Mouse (Mus musculus) CH12.LX (cell line): Measurements from ENCODE around the gene Tmem171. TPM values are rescaled to one million over a fixed set of nuclear protein-coding genes. Genes with fewer than 3 reads are reported as not detected.

Experiments used
- DNase-seq: peaks from one replicate; pipeline ENCODE4 v3.0.0-alpha.2; 2013; ENCODE audit errors: extremely low read depth
- H3K27ac ChIP-seq: 2 replicates; pipeline ENCODE4 v1.5.1; 2012; ENCODE audit warnings: low read depth, mild to moderate bottlenecking, control low read depth, moderate library complexity; ENCODE audit not compliant: insufficient read depth
- H3K27me3 ChIP-seq: replicated peaks from 2 replicates; pipeline ENCODE3; 2012; ENCODE audit warnings: inconsistent platforms
- H3K36me3 ChIP-seq, 2 experiments: replicated peaks in 1 of 2; 2 replicates each; pipeline versions ENCODE3 to v1.6.1; 2012; ENCODE audit warnings: inconsistent platforms in 1 of 2, low read length in 1 of 2, mild to moderate bottlenecking in 1 of 2, mixed read lengths in 1 of 2, moderate library complexity in 1 of 2; ENCODE audit not compliant: control insufficient read depth in 1 of 2, insufficient read depth in 1 of 2
- H3K4me1 ChIP-seq, 2 experiments: 2 replicates each; pipeline ENCODE4 v1.6.1; 2012; ENCODE audit warnings: inconsistent platforms in 1 of 2, moderate library complexity in 1 of 2; ENCODE audit not compliant: insufficient read depth in 2 of 2, control insufficient read depth in 1 of 2
- H3K4me2 ChIP-seq: 2 replicates; pipeline ENCODE4 v1.6.1; 2012; ENCODE audit warnings: low read depth, mild to moderate bottlenecking, control low read depth; ENCODE audit not compliant: poor library complexity, insufficient read depth, severe bottlenecking
- H3K4me3 ChIP-seq, 3 experiments: fragments of 150-350 bp in 1 of 3; sonication (generic) in 1 of 3; replicated peaks in 1 of 3; 2 replicates each; pipeline versions ENCODE3 to v1.5.1; 2011 to 2012; ENCODE audit warnings: low read depth in 2 of 3, low read length in 2 of 3, mild to moderate bottlenecking in 2 of 3, moderate library complexity in 2 of 3, control low read depth in 1 of 3, improper control_type of control experiment in 1 of 3, inconsistent platforms in 1 of 3, mixed read lengths in 1 of 3; ENCODE audit not compliant: poor library complexity in 1 of 3
- H3K79me2 ChIP-seq: replicated peaks from 2 replicates; pipeline ENCODE4 v1.6.1; 2012; ENCODE audit warnings: mild to moderate bottlenecking, moderate library complexity; ENCODE audit not compliant: control insufficient read depth, poor library complexity, insufficient read depth, severe bottlenecking; ENCODE audit errors: extremely low read depth
- H3K9ac ChIP-seq: 2 replicates; pipeline ENCODE4 v1.6.1; 2012; ENCODE audit warnings: low read depth, mild to moderate bottlenecking, control low read depth, moderate library complexity; ENCODE audit not compliant: insufficient read depth
- H3K9me3 ChIP-seq: replicated peaks from 2 replicates; pipeline ENCODE3; 2012; ENCODE audit warnings: low read length, inconsistent platforms, mixed read lengths
- BHLHE40 ChIP-seq: IDR thresholded peaks from 2 replicates; pipeline ENCODE4 v1.6.1; 2011; ENCODE audit warnings: mild to moderate bottlenecking, low read depth, low read length, improper control_type of control experiment
- CHD2 ChIP-seq: IDR thresholded peaks from 2 replicates; pipeline ENCODE4 v1.6.1; 2011; ENCODE audit warnings: low read length, improper control_type of control experiment
- CTCF ChIP-seq, 2 experiments: IDR thresholded peaks in 1 of 2; conservative IDR thresholded peaks in 1 of 2; 2 replicates each; pipeline ENCODE4 v1.5.1; 2011 to 2012; ENCODE audit warnings: low read depth in 2 of 2, low read length in 2 of 2, improper control_type of control experiment in 1 of 2, inconsistent platforms in 1 of 2, mild to moderate bottlenecking in 1 of 2, moderate library complexity in 1 of 2
- E2F4 ChIP-seq: IDR thresholded peaks from 2 replicates; pipeline ENCODE4 v1.6.1; 2011; ENCODE audit warnings: low read depth, low read length, improper control_type of control experiment; ENCODE audit not compliant: insufficient replicate concordance
- HCFC1 ChIP-seq: IDR thresholded peaks from 2 replicates; pipeline ENCODE4 v1.6.1; 2012; ENCODE audit warnings: low read depth, mild to moderate bottlenecking, inconsistent platforms, low read length, improper control_type of control experiment
- JUND ChIP-seq: conservative IDR thresholded peaks from 2 replicates; pipeline ENCODE4 v1.6.1; 2011; ENCODE audit warnings: low read depth, low read length, improper control_type of control experiment
- MAFK ChIP-seq: IDR thresholded peaks from 2 replicates; pipeline ENCODE4 v1.6.1; 2011; ENCODE audit warnings: low read length, improper control_type of control experiment; ENCODE audit not compliant: insufficient replicate concordance
- MAX ChIP-seq: IDR thresholded peaks from 2 replicates; pipeline ENCODE4 v1.6.1; 2011; ENCODE audit warnings: low read length, improper control_type of control experiment
- MAZ ChIP-seq: IDR thresholded peaks from 2 replicates; pipeline ENCODE4 v1.6.1; 2012; ENCODE audit warnings: low read depth, mild to moderate bottlenecking, inconsistent platforms, low read length, improper control_type of control experiment, moderate library complexity
- MXI1 ChIP-seq: IDR thresholded peaks from 2 replicates; pipeline ENCODE4 v1.6.1; 2011; ENCODE audit warnings: mild to moderate bottlenecking, low read depth, low read length, improper control_type of control experiment
- MYC ChIP-seq: IDR thresholded peaks from 2 replicates; pipeline ENCODE4 v1.6.1; 2011; ENCODE audit warnings: low read depth, mild to moderate bottlenecking, improper control_type of control experiment, low read length
- NELFE ChIP-seq: IDR thresholded peaks from 2 replicates; pipeline ENCODE4 v1.6.1; 2011; ENCODE audit warnings: low read depth, low read length, improper control_type of control experiment
- PAX5 ChIP-seq: IDR thresholded peaks from 2 replicates; pipeline ENCODE4 v1.6.1; 2012; ENCODE audit warnings: low read length, inconsistent platforms, mixed read lengths
- POLR2A ChIP-seq: IDR thresholded peaks from 2 replicates; pipeline ENCODE4 v1.6.1; 2011; ENCODE audit warnings: low read depth, mild to moderate bottlenecking, improper control_type of control experiment, low read length
- POLR2AphosphoS2 ChIP-seq: IDR thresholded peaks from 2 replicates; pipeline ENCODE4 v1.6.1; 2011; ENCODE audit warnings: low read depth, low read length, improper control_type of control experiment
- RCOR1 ChIP-seq: conservative IDR thresholded peaks from 2 replicates; pipeline ENCODE4 v1.6.1; 2012; ENCODE audit warnings: low read depth, mild to moderate bottlenecking, inconsistent platforms, low read length, improper control_type of control experiment
- SIN3A ChIP-seq: IDR thresholded peaks from 2 replicates; pipeline ENCODE4 v1.6.1; 2012; ENCODE audit warnings: low read length, improper control_type of control experiment, inconsistent platforms
- TBP ChIP-seq: conservative IDR thresholded peaks from 2 replicates; pipeline ENCODE4 v1.6.1; 2011; ENCODE audit warnings: low read depth, low read length, improper control_type of control experiment
- TCF12 ChIP-seq: IDR thresholded peaks from 2 replicates; pipeline ENCODE4 v1.6.1; 2014; ENCODE audit warnings: low read depth, mild to moderate bottlenecking, inconsistent platforms, low read length, improper control_type of control experiment
- UBTF ChIP-seq: IDR thresholded peaks from 2 replicates; pipeline ENCODE4 v1.6.1; 2012; ENCODE audit warnings: low read depth, mild to moderate bottlenecking, inconsistent platforms, low read length, improper control_type of control experiment, moderate library complexity
- USF1 ChIP-seq: IDR thresholded peaks from 2 replicates; pipeline ENCODE4 v1.6.1; 2014; ENCODE audit warnings: low read depth, mild to moderate bottlenecking, inconsistent platforms, low read length, improper control_type of control experiment
- USF2 ChIP-seq: conservative IDR thresholded peaks from 2 replicates; pipeline ENCODE4 v1.6.1; 2011; ENCODE audit warnings: low read depth, low read length, improper control_type of control experiment
- ZC3H11A ChIP-seq: IDR thresholded peaks from 2 replicates; pipeline ENCODE4 v1.6.1; 2012; ENCODE audit warnings: low read depth, mild to moderate bottlenecking, inconsistent platforms, low read length, improper control_type of control experiment
- ZMIZ1 ChIP-seq: IDR thresholded peaks from 2 replicates; pipeline ENCODE4 v1.6.1; 2012; ENCODE audit warnings: low read depth, mild to moderate bottlenecking, inconsistent platforms, low read length, improper control_type of control experiment
- dilution Hi-C: fragments of 300-500 bp; cut with MboI; formaldehyde crosslinking; loops from 2 replicates; pipeline ENCODE4 v1.14.3; 2020; ENCODE audit warnings: low sequenced_read_pairs; ENCODE audit not compliant: extremely low pct_unique_long_range_greater_than_20kb, extremely low pct_ligation_motif_present
- in situ Hi-C: fragments of 300-500 bp; cut with MboI; formaldehyde crosslinking; loops from 3 replicates; pipeline ENCODE4 v1.14.3; 2019; ENCODE audit warnings: low sequenced_read_pairs, low pct_ligation_motif_present, low pct_unique_long_range_greater_than_20kb, mixed read lengths
- polyA plus RNA-seq: library from polyadenylated mRNA; unstranded; fragments of >175 nt; gene quantifications from 2 replicates; pipeline ENCODE4 v1.2.1, GENCODE M21; 2012; ENCODE audit warnings: low read depth; ENCODE audit not compliant: insufficient read length
- total RNA-seq, 2 experiments: library from RNA; depleted of rRNA; stranded (reverse); fragments of 300-350 nt in 1 of 2; fragments of >200 nt in 1 of 2; gene quantifications; 2 replicates each; pipeline ENCODE4 v1.2.3; 2012 to 2014

Tmem171 gene
- total RNA-seq (2012; rRNA removed) (not detected in 2 replicates), total RNA-seq (2014; rRNA removed) (not detected in 2 replicates), polyA plus RNA-seq (not detected in 2 replicates)

DNA sequence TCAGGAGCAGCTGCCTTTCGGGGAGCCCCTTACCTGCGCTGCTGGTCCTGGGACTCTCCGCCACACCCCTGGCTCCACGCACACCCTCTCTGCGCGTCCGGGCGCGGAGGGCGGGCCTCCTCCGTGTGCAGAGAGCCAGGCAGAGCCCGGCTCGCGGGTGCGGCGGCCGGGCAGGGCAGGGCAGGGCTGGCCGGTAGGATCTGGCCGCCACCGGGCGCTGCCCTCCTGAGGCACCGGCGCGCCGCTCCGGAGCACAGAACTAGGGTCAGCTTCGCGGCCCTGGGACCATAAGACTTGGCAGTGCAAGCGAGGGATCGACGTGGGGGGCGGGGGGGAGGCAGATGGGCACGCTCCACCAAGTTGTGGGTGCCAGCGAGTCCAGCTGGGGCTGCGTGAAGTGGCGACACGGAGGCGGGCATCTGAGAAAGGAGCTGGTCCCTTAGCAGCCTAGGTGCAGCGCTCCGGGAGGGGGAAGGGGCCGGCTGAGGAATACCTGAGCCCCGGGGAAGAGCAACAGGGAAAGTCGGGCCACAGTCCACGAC, at the start of gene Tmem171:
Gene Tmem171 (minus strand): TSS at position 62 of the 542 bp plus-strand sequence.
- TF ChIP-seq MYC (no peak), POLR2A (no peak), MAZ (no peak)
- TF ChIP-seq, all 38 proteins: peak for 0
- Histone ChIP-seq H3K27me3 (no peaks in the 10 kb centered on the region), H3K4me1 (peaks cover 7 to 41% of the 10 kb centered on the region in 2 experiments), H3K9ac (no peak within 1 kb of the TSS), H3K79me2 (no peaks in the 10 kb centered on the region), H3K36me3 (no peaks in the 10 kb centered on the region), H3K27ac (no peak within 1 kb of the TSS), H3K9me3 (no peaks in the 10 kb centered on the region), H3K4me2 (no peak within 1 kb of the TSS), H3K4me3 (no peak within 1 kb of the TSS)
- DNase-seq: no peak
- in situ Hi-C loops (no loop called here), dilution Hi-C loops (no loop called here)

DNA sequence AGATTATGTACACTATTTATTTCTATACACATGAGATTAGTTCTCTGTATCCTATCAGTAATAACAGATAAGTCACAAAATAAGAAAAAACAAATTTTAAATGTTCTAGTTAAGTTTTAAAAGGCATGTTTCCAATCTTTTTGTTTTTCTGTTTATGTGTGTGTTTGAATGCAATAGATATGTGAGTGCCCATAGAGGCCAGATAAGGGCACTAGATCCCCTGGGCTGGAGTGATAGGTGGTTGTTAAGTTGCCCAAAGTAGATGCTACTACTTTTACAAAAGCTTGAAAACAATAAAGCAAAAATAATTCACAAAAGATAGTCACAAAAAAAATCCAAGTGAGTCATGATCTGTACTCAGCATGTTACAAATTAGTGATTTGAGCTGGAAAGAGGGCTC, 49.2 kb upstream of the Tmem171 start:
- no peak overlapping the region for H3K4me3 ChIP-seq
- peaks cover 8 to 49% of the 10 kb centered on the region in 2 experiments for H3K36me3 ChIP-seq
- no peaks in the 10 kb centered on the region for H3K9me3 ChIP-seq
- no peaks in the 10 kb centered on the region for H3K4me1 ChIP-seq
- no peak overlapping the region for H3K27ac ChIP-seq
- no peak for DNase-seq
- H3K4me2 ChIP-seq: no peak overlapping the region
- H3K27me3 ChIP-seq: no peaks in the 10 kb centered on the region
- H3K79me2 ChIP-seq: no peaks in the 10 kb centered on the region
- in situ Hi-C loops (no loop called here), dilution Hi-C loops (no loop called here)
- no peak overlapping the region for H3K9ac ChIP-seq
- TF ChIP-seq JUND (no peak), TBP (no peak), MXI1 (no peak), USF1 (no peak), CTCF (conservative IDR thresholded peaks at IDR 0.05 in 1 of 2, IDR thresholded peaks at IDR 0.05 in 1 of 2; ENCODE audit: low read depth in 2 of 2, low read length in 2 of 2) (no peak)

DNA sequence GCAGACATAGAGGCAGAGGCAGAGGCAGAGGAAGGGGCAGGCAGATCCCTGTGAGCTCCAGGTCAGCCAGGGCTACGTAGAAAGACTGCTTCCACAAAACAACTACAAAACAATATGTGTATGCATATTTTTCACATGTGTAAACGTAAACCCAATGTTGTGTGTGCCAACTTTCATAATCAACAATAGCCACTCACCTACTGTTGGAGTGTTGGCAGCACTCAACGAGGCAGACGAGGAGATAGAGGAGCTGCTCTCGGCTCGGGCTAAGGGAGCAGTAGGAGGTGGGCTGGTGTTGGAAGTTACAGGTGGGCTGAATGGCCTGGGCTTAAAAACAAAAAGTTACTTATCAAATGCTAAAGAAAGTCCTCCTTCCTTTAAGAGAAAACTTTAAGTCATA, 48.6 kb upstream of the Tmem171 start:
- dilution Hi-C loops: no loop called here
- no peak for TF ChIP-seq E2F4
- no peak for TF ChIP-seq MAFK
- TF ChIP-seq BHLHE40: no peak
- TF ChIP-seq ZC3H11A: no peak
- TF ChIP-seq PAX5: no peak
- no peak for TF ChIP-seq RCOR1
- no peak for TF ChIP-seq MAX
- TF ChIP-seq MXI1: no peak
- TF ChIP-seq USF2: no peak
- TF ChIP-seq POLR2AphosphoS2: no peak
- no peak for TF ChIP-seq TCF12
- TF ChIP-seq MYC: no peak
- TF ChIP-seq ZMIZ1: no peak
- TF ChIP-seq HCFC1: no peak
- no peak for TF ChIP-seq MAZ
- TF ChIP-seq SIN3A: no peak
- no peak for TF ChIP-seq UBTF
- no peak for TF ChIP-seq NELFE
- no peak for TF ChIP-seq CHD2
- TF ChIP-seq POLR2A: no peak
- Histone ChIP-seq H3K4me2 (no peak overlapping the region), H3K4me1 (no peaks in the 10 kb centered on the region), H3K36me3 (peaks cover 8 to 49% of the 10 kb centered on the region in 2 experiments), H3K9ac (no peak overlapping the region), H3K27me3 (no peaks in the 10 kb centered on the region), H3K9me3 (no peaks in the 10 kb centered on the region), H3K27ac (no peak overlapping the region), H3K79me2 (no peaks in the 10 kb centered on the region), H3K4me3 (no peak overlapping the region)
- no peak for DNase-seq
- in situ Hi-C loops: no loop called here
